ENCODE assay signal across 13 mouse cellular contexts in the genomic region with DNA sequence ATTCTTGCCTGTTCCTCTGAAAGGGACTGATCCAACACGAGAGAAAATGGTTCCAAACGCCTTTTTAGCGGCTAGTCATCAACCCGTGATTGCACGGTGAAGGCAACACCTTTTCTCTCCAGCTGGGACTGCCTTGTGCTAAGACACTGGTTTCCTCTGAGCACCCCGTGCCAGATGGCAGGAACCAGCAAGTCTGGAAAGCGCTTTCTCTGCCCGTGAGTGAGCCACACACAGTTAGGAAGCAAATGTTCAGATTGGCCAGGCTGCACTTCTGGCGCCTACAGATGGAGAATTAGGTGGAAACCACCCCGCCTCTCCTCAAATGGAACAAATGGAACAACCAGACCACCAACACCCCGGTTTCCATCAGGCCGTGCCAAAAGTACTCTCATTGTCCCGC. TPM values are rescaled to one million over a fixed set of nuclear protein-coding genes. Genes with fewer than 3 reads are reported as not detected.
DNase-seq lines count a peak whose midpoint lies in the region; ATAC-seq and TF ChIP-seq lines count a peak whose summit lies in the region.
"Had no signal": no experiment of that assay in that cellular context is flagged by ENCODE, and none has a peak within 500 bp of the region (broad histone marks: within the 10 kb centered on the region; RNA-seq: fewer than 3 reads in every experiment).

No protein-coding gene starts in this region.

- H3K4me3 ChIP-seq in midbrain, embryonic 11.5 days (ENCODE audit: low read depth, low read length) = no peak overlapping the region
- no peak overlapping the region for H3K4me3 ChIP-seq in midbrain, postnatal 0 days (ENCODE audit: low read depth, low read length)
- H3K4me3 ChIP-seq in left cerebral cortex, adult 2 months = no peak overlapping the region
- no peak overlapping the region for H3K4me3 ChIP-seq in limb, embryonic 10.5 days

- no peak overlapping the region for H3K9ac ChIP-seq in midbrain, embryonic 11.5 days (ENCODE audit: low read length)
- H3K9ac ChIP-seq in midbrain, postnatal 0 days (replicated peaks; ENCODE audit: low read length, poor library complexity, severe bottlenecking) = no peak overlapping the region
- H3K9ac ChIP-seq: hindbrain, embryonic 14.5 days had no signal

- 83% methylated on average over 13 of the region's 13 CpGs for WGBS in midbrain, embryonic 11.5 days
- WGBS in midbrain, postnatal 0 days = 88% methylated on average over 13 of the region's 13 CpGs
- 81% methylated on average over 13 of the region's 13 CpGs for WGBS in limb, embryonic 10.5 days

- intact Hi-C loops in left cerebral cortex, adult 2 months (cut with DNase I) = no loop called here

- peaks cover 8% of the 10 kb centered on the region for H3K27me3 ChIP-seq in midbrain, embryonic 11.5 days (ENCODE audit: control insufficient read depth, insufficient read depth, low read length)
- H3K27me3 ChIP-seq in midbrain, postnatal 0 days (ENCODE audit: insufficient read depth, low read length) = no peaks in the 10 kb centered on the region
- peaks cover 22% of the 10 kb centered on the region for H3K27me3 ChIP-seq in limb, embryonic 10.5 days (ENCODE audit: low read depth, poor library complexity, severe bottlenecking)

- H3K27ac ChIP-seq in midbrain, embryonic 11.5 days (ENCODE audit: low read depth, low read length) = no peak overlapping the region
- no peak overlapping the region for H3K27ac ChIP-seq in midbrain, postnatal 0 days (ENCODE audit: low read depth, low read length)
- no peak overlapping the region for H3K27ac ChIP-seq in left cerebral cortex, adult 2 months
- H3K27ac ChIP-seq in limb, embryonic 10.5 days = no peak overlapping the region
- H3K27ac ChIP-seq: hindbrain, embryonic 14.5 days had no signal

- no peak for ATAC-seq in midbrain, embryonic 11.5 days (ENCODE audit: low FRiP score)
- ATAC-seq in midbrain, postnatal 0 days (ENCODE audit: low FRiP score) = no peak

- peaks cover 6% of the 10 kb centered on the region for H3K4me1 ChIP-seq in midbrain, embryonic 11.5 days (ENCODE audit: control insufficient read depth, insufficient read depth, low read length)
- H3K4me1 ChIP-seq in midbrain, postnatal 0 days (ENCODE audit: insufficient read depth, low read length) = peaks cover 4% of the 10 kb centered on the region; the same call in 1 of the 2 replicates
- H3K4me1 ChIP-seq in limb, embryonic 10.5 days = peaks cover 8% of the 10 kb centered on the region

- no peaks in the 10 kb centered on the region for H3K36me3 ChIP-seq in midbrain, embryonic 11.5 days (ENCODE audit: control insufficient read depth, insufficient read depth, low read length)
- no peaks in the 10 kb centered on the region for H3K36me3 ChIP-seq in midbrain, postnatal 0 days (ENCODE audit: insufficient read depth, low read length)
- no peaks in the 10 kb centered on the region for H3K36me3 ChIP-seq in limb, embryonic 10.5 days

- DNase-seq in cerebellum, adult 11 months = peak; percentile 14
- DNase-seq in cerebellum, postnatal 4 days (ENCODE audit: low spot score in 2 of 2) = no peak
- peak; percentile 47 for DNase-seq in midbrain, embryonic 11.5 days (ENCODE audit: low spot score, missing footprints)
- no peak for DNase-seq in midbrain, postnatal 0 days (ENCODE audit: low spot score)
- peak; percentile 24 to 36 for DNase-seq in left cerebral cortex, adult 2 months (ENCODE audit: extremely low spot score in 1 of 2, low spot score in 2 of 2)
- DNase-seq in kidney, postnatal 36 days = no peak
- DNase-seq in limb, embryonic 10.5 days (ENCODE audit: low spot score) = no peak
- no peak for DNase-seq in urinary bladder, postnatal 36 days (ENCODE audit: low spot score in 2 of 2)
- DNase-seq: adrenal gland, adult 8-10 months; embryo, embryonic 11 days; thymus, postnatal 14 days had no signal

- no peaks in the 10 kb centered on the region for H3K9me3 ChIP-seq in midbrain, embryonic 11.5 days (ENCODE audit: control insufficient read depth, low read length)
- no peaks in the 10 kb centered on the region for H3K9me3 ChIP-seq in midbrain, postnatal 0 days (ENCODE audit: low read length)
- no peaks in the 10 kb centered on the region for H3K9me3 ChIP-seq in limb, embryonic 10.5 days (replicated peaks)

- H3K4me2 ChIP-seq in midbrain, embryonic 11.5 days = no peak overlapping the region
- H3K4me2 ChIP-seq in midbrain, postnatal 0 days (ENCODE audit: low read depth, low read length, poor library complexity, severe bottlenecking) = no peak overlapping the region
- H3K4me2 ChIP-seq: hindbrain, embryonic 14.5 days had no signal

- no peak for TF ChIP-seq CTCF in midbrain, postnatal 0 days (IDR thresholded peaks at IDR 0.05)
- TF ChIP-seq CTCF in left cerebral cortex, adult 2 months (IDR thresholded peaks at IDR 0.05) = no peak

RNA-seq across cellular contexts. Expression of a gene that starts 32.5 kb away (rescaled TPM):
- not detected in 2 replicates for polyA plus RNA-seq in midbrain, embryonic 11.5 days (2014; fragmentation: Nextera tagmentation; extraction: Ambion mirVana)
- total RNA-seq in midbrain, postnatal 0 days (2014; rRNA removed) = 0.85 and 2.1 TPM in 2 replicates
- polyA plus RNA-seq in midbrain, postnatal 0 days (2015; fragmentation: Nextera tagmentation; extraction: Ambion mirVana) = not detected in 2 replicates
- 10 to 100 TPM; 75.1 to 80.4 TPM for total RNA-seq in left cerebral cortex, adult 2 months (2021)
- not detected in 2 replicates for polyA plus RNA-seq in limb, embryonic 10.5 days (2016; fragmentation: Nextera tagmentation; extraction: Ambion mirVana)
- polyA plus RNA-seq: neural tube, embryonic 11.5 days had no signal

RNA-seq across cellular contexts. Expression of a gene that starts 45.2 kb away (rescaled TPM):
- polyA plus RNA-seq in midbrain, embryonic 11.5 days (2014; fragmentation: Nextera tagmentation; extraction: Ambion mirVana) = 4.9 and 5.6 TPM in 2 replicates
- total RNA-seq in midbrain, postnatal 0 days (2014; rRNA removed) = 2.9 and 3.3 TPM in 2 replicates
- polyA plus RNA-seq in midbrain, postnatal 0 days (2015; fragmentation: Nextera tagmentation; extraction: Ambion mirVana) = 2.4 TPM in 2 replicates
- 1 to 10 TPM; 2.3 to 3.3 TPM for total RNA-seq in left cerebral cortex, adult 2 months (2021)
- polyA plus RNA-seq in limb, embryonic 10.5 days (2016; fragmentation: Nextera tagmentation; extraction: Ambion mirVana) = 8.9 and 9.3 TPM in 2 replicates

RNA-seq across cellular contexts. Expression of a gene that starts 50.5 kb away (rescaled TPM):
- 1.2 and 2.1 TPM in 2 replicates for polyA plus RNA-seq in midbrain, embryonic 11.5 days (2014; fragmentation: Nextera tagmentation; extraction: Ambion mirVana)
- total RNA-seq in midbrain, postnatal 0 days (2014; rRNA removed) = 1.0 and 1.1 TPM in 2 replicates
- 1.5 TPM in 2 replicates for polyA plus RNA-seq in midbrain, postnatal 0 days (2015; fragmentation: Nextera tagmentation; extraction: Ambion mirVana)
- 1 to 10 TPM; 7.6 to 9.4 TPM for total RNA-seq in left cerebral cortex, adult 2 months (2021)
- 4.0 and 4.4 TPM in 2 replicates for polyA plus RNA-seq in limb, embryonic 10.5 days (2016; fragmentation: Nextera tagmentation; extraction: Ambion mirVana)

Comparison
In these comparisons a context has a peak if more than half of its experiments do, and no peak if none do; other contexts are left out.
1. DNase-seq: peak in cerebellum, adult 11 months (single experiment), midbrain, embryonic 11.5 days (single experiment) and left cerebral cortex, adult 2 months (2 of 2); none in cerebellum, postnatal 4 days (0 of 2), midbrain, postnatal 0 days (single experiment), kidney, postnatal 36 days (0 of 2), limb, embryonic 10.5 days (single experiment) and urinary bladder, postnatal 36 days (0 of 2).